Mouse (Mus musculus) olfactory bulb, adult 2 months (tissue): ENCODE measurements around the gene Adcyap1. TPM values are rescaled to one million over a fixed set of nuclear protein-coding genes. Genes with fewer than 3 reads are reported as not detected.

Experiments used
- H3K27ac ChIP-seq: fragments of 200-500 bp; 2 replicates; pipeline ENCODE4 v1.5.1; 2012; ENCODE audit warnings: low read depth, low read length; ENCODE audit not compliant: insufficient read depth
- H3K4me1 ChIP-seq: fragments of 200-500 bp; 2 replicates; pipeline ENCODE4 v1.6.1; 2012; ENCODE audit warnings: low read length; ENCODE audit not compliant: control insufficient read depth, insufficient read depth
- H3K4me3 ChIP-seq: fragments of 200-500 bp; 2 replicates; pipeline ENCODE4 v1.5.1; 2012; ENCODE audit warnings: mild to moderate bottlenecking, low read depth, low read length, moderate library complexity; ENCODE audit not compliant: insufficient read depth
- CTCF ChIP-seq: fragments of 200-500 bp; IDR thresholded peaks from 2 replicates; pipeline ENCODE4 v1.5.1; 2012; ENCODE audit warnings: low read depth, mild to moderate bottlenecking, low read length, moderate library complexity; ENCODE audit not compliant: insufficient read depth
- POLR2A ChIP-seq: fragments of 200-500 bp; IDR thresholded peaks from 2 replicates; pipeline ENCODE4 v1.6.1; 2012; ENCODE audit warnings: mild to moderate bottlenecking, low read depth, low read length, moderate library complexity; ENCODE audit not compliant: insufficient read depth
- WGBS: fragments of 180-500 bp; shearing (Covaris S2); methylation state at CpG from one replicate; pipeline ENCODE4 v1.1.7; 2018; 5-methylcytosine and 5-hydroxymethylcytosine counted together
- polyA plus RNA-seq: library from polyadenylated mRNA; stranded (reverse); fragments of >200 nt; gene quantifications from 2 replicates; pipeline ENCODE4 v1.2.4, GENCODE M21; 2012; ENCODE audit warnings: low replicate concordance; ENCODE audit not compliant: missing spikeins, insufficient read depth, insufficient read length

Gene Adcyap1
- not detected in 2 replicates for polyA plus RNA-seq

DNA sequence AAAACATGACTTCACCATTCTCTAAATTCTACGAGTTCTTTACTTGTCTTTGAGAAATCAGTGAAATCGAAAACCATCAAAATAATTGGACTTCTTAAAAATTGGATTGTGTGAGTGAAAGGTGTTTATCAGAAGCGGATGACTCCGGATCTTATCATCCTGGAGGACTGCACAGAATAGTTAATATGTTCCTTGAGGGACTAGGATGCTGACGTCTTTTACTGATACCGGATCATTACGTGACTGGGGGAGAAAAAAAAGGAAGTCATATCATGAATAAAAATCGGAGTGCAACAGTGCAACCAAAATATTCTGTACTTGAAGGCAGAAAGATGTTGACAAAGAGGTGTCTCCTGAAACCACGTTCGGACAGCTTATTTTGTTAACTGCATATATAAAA is at the start of gene Adcyap1:
Gene Adcyap1, plus strand, starts transcription at position 301 of the 400 bp plus-strand sequence.
- no peak within 1 kb of the TSS for H3K27ac ChIP-seq
- peaks cover 10% of the 10 kb centered on the region for H3K4me1 ChIP-seq
- TF ChIP-seq CTCF: no peak
- TF ChIP-seq POLR2A: no peak
- 30% methylated on average over 10 of the region's 10 CpGs for WGBS
- peak within 1 kb of the TSS; percentile 8 for H3K4me3 ChIP-seq

DNA sequence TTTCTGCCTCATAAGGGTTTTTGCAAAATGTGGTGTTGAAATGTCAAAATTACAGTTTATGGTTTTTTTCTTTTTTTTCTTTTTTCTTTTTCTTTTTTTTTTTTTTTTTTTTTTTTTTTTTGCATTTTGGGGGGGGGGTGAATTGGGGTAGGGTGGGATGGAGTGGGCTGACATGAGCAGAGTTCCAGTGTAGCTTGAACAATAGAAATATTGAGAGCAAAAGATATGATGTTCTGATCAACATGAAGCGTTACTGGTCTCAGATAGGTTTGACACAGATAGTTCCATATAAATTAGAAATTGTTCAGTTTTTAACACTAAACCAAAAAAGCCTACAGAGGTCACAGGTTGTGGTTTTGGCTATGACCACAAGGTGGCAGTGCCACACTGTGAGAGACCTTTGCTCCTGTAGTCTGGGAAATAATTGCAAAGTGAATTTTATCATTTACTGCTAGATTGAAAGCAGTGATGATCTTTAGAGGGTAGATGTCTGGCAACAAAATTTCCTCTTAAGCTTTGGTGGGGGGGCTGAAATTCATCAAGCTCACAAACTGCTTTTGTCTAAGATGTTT is 40.5 kb upstream of the Adcyap1 start:
- Histone ChIP-seq H3K4me1 (no peaks in the 10 kb centered on the region), H3K4me3 (no peak overlapping the region), H3K27ac (no peak overlapping the region)
- 36% methylated on average over 1 of the region's 1 CpGs for WGBS
- TF ChIP-seq POLR2A (no peak), CTCF (no peak)

DNA sequence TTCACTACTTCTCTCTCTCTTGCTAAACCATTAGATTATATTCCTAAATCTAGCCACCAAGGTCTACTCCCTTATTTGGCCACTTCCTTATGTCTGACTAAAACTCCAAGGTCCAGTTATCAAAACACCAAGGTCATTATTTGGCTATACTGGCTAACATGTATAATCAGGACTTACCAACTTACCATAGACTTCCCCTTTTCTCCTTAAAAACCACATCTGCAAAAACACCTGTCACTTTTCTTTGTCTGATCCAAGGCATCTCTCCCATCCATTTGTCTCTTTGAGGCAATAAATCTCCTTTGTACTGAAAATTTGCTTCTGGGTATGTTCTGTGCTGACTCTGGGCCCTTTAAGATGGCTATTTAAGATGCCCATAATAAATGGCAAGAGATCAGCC is 29.2 kb upstream of the Adcyap1 start:
- Histone ChIP-seq H3K4me3 (no peak overlapping the region), H3K27ac (no peak overlapping the region), H3K4me1 (no peaks in the 10 kb centered on the region)
- TF ChIP-seq CTCF: no peak
- no peak for TF ChIP-seq POLR2A

- Histone ChIP-seq H3K4me1 (peaks cover 5% of the 10 kb centered on the region), H3K4me3 (no peak overlapping the region), H3K27ac (no peak overlapping the region)
- TF ChIP-seq POLR2A (no peak), CTCF (no peak)
- WGBS: 37% methylated on average over 2 of the region's 2 CpGs
Observed at GRCm38 (mm10) chr17:93196846-93197245, 2.0 kb upstream of the Adcyap1 start.

- Histone ChIP-seq H3K27ac (no peak overlapping the region), H3K4me3 (no peak overlapping the region)
- WGBS: 14% methylated on average over 4 of the region's 4 CpGs
Observed at GRCm38 (mm10) chr17:93198213-93198612, 604 bp upstream of the Adcyap1 start.

DNA sequence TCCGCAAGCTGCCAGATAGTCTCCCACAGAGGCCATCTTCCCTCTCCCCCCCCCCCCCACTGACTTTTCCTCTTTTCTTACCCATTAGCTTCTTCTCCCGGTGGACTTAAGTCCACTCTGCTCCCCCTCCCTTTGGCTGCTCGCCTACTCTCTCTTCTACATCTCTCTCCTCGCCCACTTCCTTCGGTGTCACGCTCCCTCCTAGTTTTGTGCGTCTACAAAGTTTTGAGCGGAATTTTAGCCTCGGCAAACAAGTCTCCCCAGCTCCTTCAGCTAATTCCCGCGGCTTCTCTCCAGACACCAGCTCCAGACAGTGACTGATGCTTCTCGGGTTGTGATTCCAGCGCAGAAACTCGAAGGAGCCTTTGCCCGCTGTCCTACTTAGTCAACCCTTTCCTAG is 401 bp downstream of the Adcyap1 start:
- Histone ChIP-seq H3K27ac (no peak overlapping the region), H3K4me1 (peaks cover 10% of the 10 kb centered on the region), H3K4me3 (peak overlapping the region; percentile 8)
- WGBS: 3% methylated on average over 15 of the region's 15 CpGs
- TF ChIP-seq CTCF: no peak
- TF ChIP-seq POLR2A: no peak

More at GRCm38 (mm10) chr17:93198213-93198612, 604 bp upstream of the Adcyap1 start:
- peaks cover 10% of the 10 kb centered on the region for H3K4me1 ChIP-seq
- TF ChIP-seq CTCF (no peak), POLR2A (no peak)

DNA sequence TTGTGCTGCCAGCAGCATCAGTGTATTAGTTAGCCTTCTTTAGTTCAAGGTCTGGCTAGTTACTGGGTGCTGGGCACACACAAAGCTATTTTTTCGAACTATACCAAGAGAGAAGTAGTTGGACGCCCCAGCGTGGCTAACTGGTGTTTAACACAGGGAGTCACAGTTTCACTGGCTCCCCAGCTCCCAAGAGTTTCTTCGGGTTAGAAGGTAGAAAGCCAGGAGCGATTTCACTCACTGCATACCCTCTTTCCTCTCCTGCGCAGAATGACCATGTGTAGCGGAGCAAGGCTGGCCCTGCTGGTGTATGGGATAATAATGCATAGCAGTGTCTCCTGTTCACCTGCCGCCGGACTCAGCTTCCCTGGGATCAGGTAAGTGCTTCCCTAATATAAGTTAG is 930 bp downstream of the Adcyap1 start:
- no peak overlapping the region for H3K4me3 ChIP-seq
- 1% methylated on average over 9 of the region's 9 CpGs for WGBS
- no peak overlapping the region for H3K27ac ChIP-seq
- TF ChIP-seq POLR2A (no peak), CTCF (no peak)
- H3K4me1 ChIP-seq: peaks cover 10% of the 10 kb centered on the region

DNA sequence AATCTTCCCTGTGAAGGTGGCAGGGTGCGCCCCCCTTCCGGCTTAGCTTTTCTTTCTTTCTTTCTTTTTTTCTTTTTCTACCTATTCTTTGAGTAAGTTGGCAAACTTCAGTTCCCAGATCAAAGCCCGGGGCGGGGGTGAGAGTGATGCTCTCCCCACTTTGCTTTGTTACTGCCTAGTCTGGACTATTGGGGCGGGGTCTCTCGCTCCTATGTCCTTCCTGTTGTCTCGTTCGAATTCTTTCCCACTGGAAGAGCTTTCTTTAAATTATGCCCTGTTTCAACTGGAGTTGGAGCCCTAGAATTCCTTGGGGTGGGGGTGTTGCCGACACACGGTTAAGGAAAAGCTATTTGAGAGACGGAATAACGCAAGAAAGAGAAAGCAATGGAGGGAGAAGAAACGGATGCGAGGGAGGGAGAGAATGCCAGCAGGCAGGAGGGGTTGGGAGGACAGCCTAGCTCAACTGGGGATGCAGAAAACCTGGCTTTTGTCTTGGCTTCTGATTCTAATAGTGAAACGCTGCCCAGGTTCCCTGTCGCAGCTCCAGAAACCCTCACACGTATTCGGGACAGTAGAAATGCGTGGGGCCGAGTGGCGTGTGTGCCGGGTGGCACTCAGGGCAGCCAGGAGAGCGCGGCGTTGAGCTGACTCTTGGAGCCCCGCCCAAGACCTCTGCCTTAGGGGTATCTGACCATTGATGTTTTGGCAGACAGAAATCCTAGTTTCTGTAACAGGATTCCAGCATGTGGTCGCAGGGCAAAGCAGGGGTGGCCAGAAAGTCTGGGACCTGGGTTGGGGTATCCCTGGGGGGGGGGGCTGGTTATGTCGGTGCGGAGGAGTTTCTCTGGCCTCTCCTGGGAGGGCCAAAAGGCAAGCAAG is 1.8 kb downstream of the Adcyap1 start:
- Histone ChIP-seq H3K4me1 (peaks cover 10% of the 10 kb centered on the region), H3K27ac (no peak overlapping the region), H3K4me3 (peak overlapping the region; percentile 22)
- WGBS: 3% methylated on average over 29 of the region's 29 CpGs
- TF ChIP-seq CTCF (no peak), POLR2A (no peak)
